Mouse (Mus musculus) left cerebral cortex, adult 2 months (tissue): ENCODE data around the gene Tmem8b. TPM values are rescaled to one million over a fixed set of nuclear protein-coding genes. Genes with fewer than 3 reads are reported as not detected.

Experiments
- DNase-seq, 2 experiments: peaks; one replicate each; pipeline ENCODE4 v3.0.0; 2021 to 2022; ENCODE audit warnings: low spot score in 2 of 2, mixed read lengths in 1 of 2; ENCODE audit errors: extremely low spot score in 1 of 2
- H3K27ac ChIP-seq: fragments of 200-600 bp; 2 replicates; pipeline ENCODE4 v1.8.1; 2022
- H3K4me3 ChIP-seq: fragments of 200-600 bp; 2 replicates; pipeline ENCODE4 v1.8.1; 2022
- CTCF ChIP-seq: fragments of 200-600 bp; IDR thresholded peaks from 2 replicates; pipeline ENCODE4 v1.8.1; 2022; ENCODE audit warnings: antibody characterized with exemption, mild to moderate bottlenecking, moderate library complexity
- intact Hi-C: fragments of 180-260 bp; cut with DNase I; formaldehyde crosslinking; loops from one replicate; pipeline ENCODE4 v1.15.1; 2025
- total RNA-seq, 2 experiments: library from RNA; stranded (reverse); gene quantifications; 2 replicates each; pipeline ENCODE4 v1.2.3; 2021

Tmem8b gene
- total RNA-seq, 2 experiments from 2014 or later, result 63.1 to 66.2 TPM

DNA sequence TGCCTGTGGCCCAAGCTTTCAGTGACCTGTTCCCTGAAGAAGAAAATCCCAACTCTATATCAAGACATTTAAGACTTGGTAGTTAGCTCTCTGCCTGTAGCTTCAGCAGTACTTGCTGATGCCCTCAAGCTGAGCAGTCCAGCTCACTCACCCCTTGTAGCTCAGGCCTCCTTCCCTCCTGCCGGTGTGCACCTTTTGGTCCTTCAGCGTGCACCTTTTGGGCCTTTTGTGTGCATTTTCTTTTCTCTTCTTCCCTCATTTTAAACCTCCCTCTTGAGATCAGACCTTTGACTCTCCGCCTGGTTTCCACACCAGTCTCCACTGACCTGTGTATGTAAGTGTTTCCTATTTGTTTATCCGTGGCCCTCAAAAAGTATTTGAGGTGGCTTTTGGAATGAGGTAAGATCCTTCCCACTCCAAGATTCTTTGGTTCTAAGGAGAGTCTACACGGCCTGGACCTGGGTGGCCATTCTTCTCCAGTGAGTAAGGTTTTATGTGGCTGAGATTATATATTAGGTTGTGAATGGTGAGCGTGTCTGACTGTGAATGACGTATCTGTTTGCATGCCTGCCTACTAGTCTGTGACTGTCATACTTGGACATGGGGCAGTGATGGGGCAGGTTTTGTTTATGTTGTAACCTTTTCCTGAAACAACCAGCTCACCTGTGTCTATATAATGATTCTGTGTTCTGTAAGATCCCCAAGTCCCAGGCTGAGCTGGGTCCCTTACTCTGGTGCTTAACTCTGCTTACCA is 34.0 kb upstream of the Tmem8b start:
- no peak for TF ChIP-seq CTCF
- no peak overlapping the region for H3K27ac ChIP-seq
- no peak overlapping the region for H3K4me3 ChIP-seq
- DNase-seq, result peak in 1 of 2 experiments; percentile 4
- intact Hi-C loops, result no loop called here

- Histone ChIP-seq H3K4me3 (no peak overlapping the region), H3K27ac (no peak overlapping the region)
- intact Hi-C loops, result no loop called here
- no peak for TF ChIP-seq CTCF
- DNase-seq, result peak in 1 of 2 experiments; percentile 3
Observed at GRCm38 (mm10) chr4:43636751-43637150, 32.0 kb upstream of the Tmem8b start.

DNA sequence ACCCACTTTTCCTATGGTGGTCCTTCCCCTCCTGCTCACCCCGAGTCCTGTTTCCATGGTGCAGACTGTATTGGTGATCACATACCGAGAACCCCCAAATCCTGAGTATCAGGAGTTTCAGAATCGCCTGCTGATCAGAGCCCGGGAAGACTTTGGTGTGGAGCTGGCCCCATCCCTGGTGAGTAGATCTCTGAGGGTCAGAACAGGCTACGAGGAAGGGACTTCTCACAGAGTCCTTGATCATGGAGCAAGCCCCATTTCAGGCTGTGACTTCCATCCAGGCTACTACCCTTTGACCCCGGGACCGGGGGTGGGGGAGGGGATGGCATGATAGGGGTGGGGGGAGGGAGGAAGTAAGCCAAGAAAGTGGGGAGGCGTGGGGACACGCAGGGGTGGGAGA is 28.7 kb upstream of the Tmem8b start:
- DNase-seq, result peak; percentile 3
- Histone ChIP-seq H3K4me3 (no peak overlapping the region), H3K27ac (no peak overlapping the region)
- intact Hi-C loops, result no loop called here
- no peak for TF ChIP-seq CTCF

DNA sequence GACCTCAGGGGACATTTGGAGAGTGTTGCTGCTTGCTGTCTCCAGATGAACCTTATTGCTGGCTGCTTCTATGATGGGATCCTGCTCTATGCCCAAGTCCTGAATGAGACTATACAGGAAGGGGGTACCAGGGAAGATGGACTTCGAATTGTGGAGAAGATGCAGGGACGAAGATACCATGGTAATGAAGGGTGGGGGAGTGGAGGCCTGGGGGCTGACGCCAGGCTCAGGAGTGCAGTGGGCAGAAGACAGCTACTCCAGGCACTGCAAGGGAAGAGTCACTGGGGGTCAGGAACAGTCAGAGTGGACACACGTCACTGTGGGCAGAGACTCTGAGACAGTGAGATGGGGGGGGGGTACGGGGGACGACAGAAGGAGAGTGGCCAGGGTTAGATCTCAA is 28.3 kb upstream of the Tmem8b start:
- Histone ChIP-seq H3K4me3 (no peak overlapping the region), H3K27ac (no peak overlapping the region)
- no peak for TF ChIP-seq CTCF
- intact Hi-C loops, result no loop called here
- peak; percentile 2 to 5 for DNase-seq

- no peak for DNase-seq
- H3K4me3 ChIP-seq, result no peak overlapping the region
- peak; percentile 16 for TF ChIP-seq CTCF
- H3K27ac ChIP-seq, result no peak overlapping the region
- intact Hi-C loops, result no loop called here
Observed at GRCm38 (mm10) chr4:43649783-43650182, 19.0 kb upstream of the Tmem8b start.

- TF ChIP-seq CTCF, result no peak
- intact Hi-C loops, result no loop called here
- Histone ChIP-seq H3K4me3 (no peak overlapping the region), H3K27ac (no peak overlapping the region)
- no peak for DNase-seq
Observed at GRCm38 (mm10) chr4:43652726-43653125, 16.0 kb upstream of the Tmem8b start.

- intact Hi-C loops, result no loop called here
Observed at GRCm38 (mm10) chr4:43653161-43654015, 15.4 kb upstream of the Tmem8b start, which contains the start of gene Spag8. TSS of gene Spag8 (minus strand) at chr4:43653594.

DNA sequence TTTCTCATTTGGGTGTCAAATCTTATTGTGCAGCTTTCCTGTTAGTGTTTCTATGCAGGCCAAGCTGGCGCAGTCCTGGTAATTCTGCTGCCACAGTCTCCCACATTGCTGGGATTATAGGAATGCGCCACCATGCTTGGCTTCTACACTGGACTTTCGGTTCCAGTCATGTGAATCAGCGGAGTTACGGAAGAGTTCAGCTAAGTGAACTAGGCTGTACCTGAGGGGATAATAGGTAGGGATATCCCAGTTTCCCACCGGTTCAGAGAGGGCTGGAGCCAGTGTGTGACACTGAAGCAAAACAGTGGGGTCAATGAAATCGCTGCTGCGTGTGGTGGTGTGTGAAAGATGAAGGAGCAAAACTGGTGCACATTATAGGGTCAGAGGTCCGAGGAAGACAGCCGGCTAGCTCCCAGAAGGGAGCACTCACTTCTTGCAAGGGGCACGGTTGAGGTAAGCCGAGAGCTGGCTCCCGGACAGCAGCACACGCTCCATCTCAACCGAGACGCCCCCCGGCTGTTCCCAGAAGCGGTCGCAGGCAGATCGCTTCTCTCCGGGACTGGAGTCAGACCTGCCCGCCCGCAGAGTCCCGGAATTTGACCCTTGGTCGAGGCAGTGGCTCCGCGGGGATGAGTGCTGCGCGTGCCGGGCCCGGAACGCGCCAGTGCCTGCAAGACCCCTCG is 13.0 kb upstream of the Tmem8b start:
- intact Hi-C loops, result loop anchor here (1.0 to 5.0 kb wide), 3 partner anchors 25 to 213 kb away; partner anchors contain the start of genes Gba2, Rgp1 and Tesk1
- no peak for DNase-seq
- H3K27ac ChIP-seq, result peak overlapping the region; percentile 99
- no peak; the same call in 1 of the 2 replicates for TF ChIP-seq CTCF
- H3K4me3 ChIP-seq, result peak overlapping the region; percentile 74

More at GRCm38 (mm10) chr4:43653161-43654015, 15.4 kb upstream of the Tmem8b start, which contains the start of gene Spag8:
- DNase-seq, result no peak
- no peak for TF ChIP-seq CTCF
- Histone ChIP-seq H3K27ac (no peak within 1 kb of the TSS), H3K4me3 (peak within 1 kb of the TSS; percentile 29; the same call in 1 of the 2 replicates)

GRCm38 (mm10) chr4:43656339-43657109 is 12.2 kb upstream of the Tmem8b start, which contains the start of gene Hint2:
TSS of gene Hint2 (minus strand) at chr4:43656466.
- DNase-seq, result peak; percentile 92
- H3K4me3 ChIP-seq, result peak within 1 kb of the TSS; percentile 74
- no peak; the same call in 1 of the 2 replicates for TF ChIP-seq CTCF
- peak within 1 kb of the TSS; percentile 99 for H3K27ac ChIP-seq
- intact Hi-C loops, result loop anchor here (1.0 to 5.0 kb wide), 3 partner anchors 26 to 214 kb away; partner anchors contain the start of genes Gba2, Rgp1 and Tesk1

GRCm38 (mm10) chr4:43657146-43657545 is 11.6 kb upstream of the Tmem8b start:
- DNase-seq, result no peak
- TF ChIP-seq CTCF, result peak; percentile 15
- H3K4me3 ChIP-seq, result peak overlapping the region; percentile 74
- H3K27ac ChIP-seq, result peak overlapping the region; percentile 99; the same call in 1 of the 2 replicates
- intact Hi-C loops, result loop anchor here (5.0 kb wide), 2 partner anchors 80 to 215 kb away; partner anchors contain the start of genes Gba2, Rgp1 and Tesk1

DNA sequence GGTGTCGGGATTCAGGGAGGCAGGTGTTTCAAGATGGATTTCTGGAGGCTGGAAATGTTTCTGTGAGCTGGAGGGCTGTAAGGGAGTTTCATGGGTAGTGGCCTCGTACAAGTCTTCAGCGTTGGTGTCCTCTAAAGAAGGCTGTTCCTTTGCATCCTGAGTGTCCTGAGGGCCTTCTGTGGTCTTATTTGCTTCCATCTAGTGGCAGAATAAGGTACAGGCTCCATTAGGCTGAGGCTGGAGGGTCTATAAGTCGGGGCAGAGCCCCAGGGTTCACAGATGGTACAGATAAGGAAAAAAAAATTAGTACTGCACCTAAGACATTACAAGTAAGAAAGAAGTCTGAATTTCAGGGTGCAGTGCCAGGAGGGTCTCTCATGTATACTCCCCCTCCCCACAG is 2.4 kb upstream of the Tmem8b start:
- intact Hi-C loops, result no loop called here
- no peak for DNase-seq
- TF ChIP-seq CTCF, result peak; percentile 66

More for the DNA sequence above, 2.4 kb upstream of the Tmem8b start:
- H3K4me3 ChIP-seq, result no peak overlapping the region
- no peak overlapping the region for H3K27ac ChIP-seq
